11 mouse cellular contexts compared by ENCODE assay signal in genomic region chr14:54180754-54181153, GRCm38 (mm10).
A peak's percentile ranks its signal among the peaks of the same experiment; 100 is the strongest.
DNase-seq lines count a peak whose midpoint lies in the region; ATAC-seq and TF ChIP-seq lines count a peak whose summit lies in the region.
"Had no signal": no experiment of that assay in that cellular context is flagged by ENCODE, and none has a peak within 500 bp of the region (broad histone marks: within the 10 kb centered on the region; RNA-seq: fewer than 3 reads in every experiment).

No protein-coding gene starts in this region.

- no peak overlapping the region for H3K4me2 ChIP-seq in hindbrain, postnatal 0 days (ENCODE audit: low read depth, low read length)
- H3K4me2 ChIP-seq in heart, postnatal 0 days (ENCODE audit: low read depth, low read length) = no peak overlapping the region
- no peak overlapping the region for H3K4me2 ChIP-seq in intestine, embryonic 16.5 days (ENCODE audit: low read depth, low read length)
- H3K4me2 ChIP-seq: forebrain, embryonic 12.5 days; liver, embryonic 13.5 days had no signal

- DNase-seq in hindbrain, postnatal 0 days (ENCODE audit: low spot score) = peak; percentile 43
- no peak for DNase-seq in hindbrain, embryonic 10.5 days (ENCODE audit: low spot score)
- peak; percentile 56 for DNase-seq in lung, postnatal 10 days
- DNase-seq in lung, adult 18-20 months = no peak
- no peak for DNase-seq in heart, postnatal 0 days (ENCODE audit: low spot score)
- no peak for DNase-seq in left cerebral cortex, adult 8-10 months (ENCODE audit: low spot score in 2 of 2)
- DNase-seq: adrenal gland, postnatal 36 days; cerebellum, adult 18-20 months; liver, embryonic 13.5 days had no signal

- H3K4me3 ChIP-seq in hindbrain, postnatal 0 days (ENCODE audit: low read length) = no peak overlapping the region
- H3K4me3 ChIP-seq in hindbrain, embryonic 10.5 days = no peak overlapping the region
- H3K4me3 ChIP-seq in heart, postnatal 0 days (ENCODE audit: low read depth, low read length) = no peak overlapping the region
- no peak overlapping the region for H3K4me3 ChIP-seq in intestine, embryonic 16.5 days (ENCODE audit: low read length)
- H3K4me3 ChIP-seq: forebrain, embryonic 12.5 days; liver, embryonic 13.5 days had no signal

- no peaks in the 10 kb centered on the region for H3K36me3 ChIP-seq in hindbrain, postnatal 0 days (ENCODE audit: insufficient read depth, low read length)
- H3K36me3 ChIP-seq in hindbrain, embryonic 10.5 days = no peaks in the 10 kb centered on the region
- no peaks in the 10 kb centered on the region for H3K36me3 ChIP-seq in heart, postnatal 0 days (replicated peaks; ENCODE audit: control insufficient read depth, insufficient read depth, low read length)
- no peaks in the 10 kb centered on the region for H3K36me3 ChIP-seq in intestine, embryonic 16.5 days (ENCODE audit: control insufficient read depth, insufficient read depth, low read length)
- H3K36me3 ChIP-seq: forebrain, embryonic 12.5 days; liver, embryonic 13.5 days had no signal

- H3K9ac ChIP-seq in hindbrain, postnatal 0 days (replicated peaks; ENCODE audit: low read length) = no peak overlapping the region
- no peak overlapping the region for H3K9ac ChIP-seq in heart, postnatal 0 days (replicated peaks; ENCODE audit: low read depth, low read length)
- H3K9ac ChIP-seq in intestine, embryonic 16.5 days (ENCODE audit: low read depth, low read length) = no peak overlapping the region
- H3K9ac ChIP-seq: forebrain, embryonic 12.5 days; liver, embryonic 13.5 days had no signal

- TF ChIP-seq EP300 in heart, postnatal 0 days (IDR thresholded peaks at IDR 0.05; ENCODE audit: low read depth) = no peak

- H3K27me3 ChIP-seq in hindbrain, postnatal 0 days (ENCODE audit: insufficient read depth, low read length) = no peaks in the 10 kb centered on the region
- no peaks in the 10 kb centered on the region for H3K27me3 ChIP-seq in hindbrain, embryonic 10.5 days (ENCODE audit: insufficient read depth, poor library complexity, severe bottlenecking)
- no peaks in the 10 kb centered on the region for H3K27me3 ChIP-seq in heart, postnatal 0 days (ENCODE audit: control insufficient read depth, insufficient read depth, low read length)
- H3K27me3 ChIP-seq in intestine, embryonic 16.5 days (replicated peaks; ENCODE audit: control insufficient read depth, insufficient read depth, low read length) = no peaks in the 10 kb centered on the region
- H3K27me3 ChIP-seq: forebrain, embryonic 12.5 days had no signal

- no peaks in the 10 kb centered on the region for H3K9me3 ChIP-seq in hindbrain, postnatal 0 days (ENCODE audit: low read length)
- no peaks in the 10 kb centered on the region for H3K9me3 ChIP-seq in hindbrain, embryonic 10.5 days
- no peaks in the 10 kb centered on the region for H3K9me3 ChIP-seq in heart, postnatal 0 days (replicated peaks; ENCODE audit: control insufficient read depth, low read length)
- no peaks in the 10 kb centered on the region for H3K9me3 ChIP-seq in intestine, embryonic 16.5 days (ENCODE audit: control insufficient read depth, low read length)
- H3K9me3 ChIP-seq: forebrain, embryonic 12.5 days; liver, embryonic 13.5 days had no signal

- TF ChIP-seq CTCF in hindbrain, postnatal 0 days (IDR thresholded peaks at IDR 0.05; ENCODE audit: low read depth) = no peak
- no peak for TF ChIP-seq CTCF in heart, postnatal 0 days (IDR thresholded peaks at IDR 0.05; ENCODE audit: low read depth)

- H3K4me1 ChIP-seq in hindbrain, postnatal 0 days (ENCODE audit: insufficient read depth, low read length) = peaks cover 12% of the 10 kb centered on the region; the same call in 1 of the 2 replicates
- peaks cover 25% of the 10 kb centered on the region for H3K4me1 ChIP-seq in hindbrain, embryonic 10.5 days (replicated peaks)
- peaks cover 12% of the 10 kb centered on the region; the same call in 1 of the 2 replicates for H3K4me1 ChIP-seq in heart, postnatal 0 days (ENCODE audit: control insufficient read depth, insufficient read depth)
- peaks cover 17% of the 10 kb centered on the region; the same call in 1 of the 2 replicates for H3K4me1 ChIP-seq in intestine, embryonic 16.5 days (ENCODE audit: control insufficient read depth, insufficient read depth, low read length)

- 69% methylated on average over 3 of the region's 3 CpGs for WGBS in hindbrain, postnatal 0 days
- WGBS in hindbrain, embryonic 10.5 days = 88% methylated on average over 3 of the region's 3 CpGs
- WGBS in heart, postnatal 0 days = 67% methylated on average over 3 of the region's 3 CpGs
- WGBS in intestine, embryonic 16.5 days = 66% methylated on average over 3 of the region's 3 CpGs

- no peak overlapping the region; the same call in 1 of the 2 replicates for H3K27ac ChIP-seq in hindbrain, postnatal 0 days
- H3K27ac ChIP-seq in hindbrain, embryonic 10.5 days = no peak overlapping the region
- H3K27ac ChIP-seq in heart, postnatal 0 days (ENCODE audit: low read depth) = peak overlapping the region; percentile 40
- peak overlapping the region; percentile 72 for H3K27ac ChIP-seq in intestine, embryonic 16.5 days (ENCODE audit: low read length)
- H3K27ac ChIP-seq: forebrain, embryonic 12.5 days; liver, embryonic 13.5 days had no signal

- peak; percentile 50; the same call in 1 of the 2 replicates for ATAC-seq in hindbrain, postnatal 0 days
- ATAC-seq in heart, postnatal 0 days (ENCODE audit: insufficient read depth, low read depth) = no peak
- ATAC-seq in intestine, embryonic 16.5 days = peak; percentile 69

Comparison
In these comparisons a context has a peak if more than half of its experiments do, and no peak if none do; other contexts are left out.
1. DNase-seq: peak in hindbrain, postnatal 0 days (single experiment) and lung, postnatal 10 days (single experiment); none in hindbrain, embryonic 10.5 days (single experiment), lung, adult 18-20 months (0 of 2), heart, postnatal 0 days (single experiment) and left cerebral cortex, adult 8-10 months (0 of 2).
2. H3K27ac ChIP-seq: peak in heart, postnatal 0 days (single experiment) and intestine, embryonic 16.5 days (single experiment); none in hindbrain, postnatal 0 days (single experiment) and hindbrain, embryonic 10.5 days (single experiment).